14 mouse cellular contexts compared by ENCODE assay signal in the genomic region with DNA sequence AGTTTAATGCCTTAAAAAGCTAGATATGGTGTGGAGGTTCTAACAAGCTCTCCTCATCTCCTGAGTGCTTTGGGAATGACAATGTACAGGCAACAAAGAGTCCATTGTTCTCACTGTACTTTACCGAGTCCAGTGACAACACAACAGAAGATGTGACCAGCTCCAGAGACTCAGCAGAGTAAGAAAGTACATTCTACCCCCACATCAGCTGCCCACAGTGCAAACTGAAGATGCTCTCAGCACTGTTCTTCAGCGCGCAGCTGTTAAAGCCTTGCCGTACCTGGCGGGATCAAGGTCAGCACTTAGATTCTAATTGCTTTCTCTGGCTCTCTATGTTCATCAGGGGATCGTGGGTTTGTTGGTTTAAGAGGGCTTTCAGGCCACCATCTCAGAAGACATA.
"Had no signal": no experiment of that assay in that cellular context is flagged by ENCODE, and none has a peak within 500 bp of the region (broad histone marks: within the 10 kb centered on the region; RNA-seq: fewer than 3 reads in every experiment).

No protein-coding gene starts in this region.

- ATAC-seq: midbrain, embryonic 13.5 days; midbrain, embryonic 15.5 days had no signal

- H3K27ac ChIP-seq: macrophage; midbrain, embryonic 13.5 days; midbrain, embryonic 15.5 days; neural tube, embryonic 12.5 days; stomach, embryonic 15.5 days; stomach, postnatal 0 days had no signal

- DNase-seq: lung, adult 18-20 months; lung, embryonic 14.5 days; lung, postnatal 10 days; right cerebral cortex, postnatal 14 days; thymus, adult 2 months; thymus, postnatal 25 days; thymus, postnatal 4 days had no signal

- H3K4me3 ChIP-seq: megakaryocyte, embryonic 14.5 days; midbrain, embryonic 13.5 days; midbrain, embryonic 15.5 days; neural tube, embryonic 12.5 days; stomach, embryonic 15.5 days had no signal
